8 mouse cellular contexts compared by ENCODE assay signal in genomic region chr9:65677119-65677462, GRCm38 (mm10). TPM values are rescaled to one million over a fixed set of nuclear protein-coding genes. Genes with fewer than 3 reads are reported as not detected.
DNase-seq lines count a peak whose midpoint lies in the region; ATAC-seq and TF ChIP-seq lines count a peak whose summit lies in the region.

No protein-coding gene starts in this region.

- peak overlapping the region; percentile 65 for H3K4me3 ChIP-seq in layer of hippocampus, adult 2 months
- H3K4me3 ChIP-seq in embryonic facial prominence, embryonic 11.5 days (ENCODE audit: low read depth, low read length) = peak overlapping the region; percentile 76
- H3K4me3 ChIP-seq in intestine, embryonic 15.5 days (replicated peaks) = peak overlapping the region; percentile 71
- peak overlapping the region; percentile 75 for H3K4me3 ChIP-seq in neural tube, embryonic 12.5 days

- no peak for DNase-seq in layer of hippocampus, adult 2 months (ENCODE audit: low spot score in 2 of 2)
- no peak for DNase-seq in layer of hippocampus, postnatal 14 days (ENCODE audit: low spot score in 2 of 2)
- DNase-seq in embryonic facial prominence, embryonic 11.5 days (ENCODE audit: low spot score) = no peak
- no peak for DNase-seq in gastrocnemius, postnatal 36 days
- no peak for DNase-seq in thymus, postnatal 10 days (ENCODE audit: low spot score in 2 of 2)
- DNase-seq in frontal cortex, postnatal 14 days (ENCODE audit: low spot score in 2 of 2) = no peak

- TF ChIP-seq CTCF in layer of hippocampus, adult 2 months (conservative IDR thresholded peaks at IDR 0.05) = no peak

- no peaks in the 10 kb centered on the region for H3K9me3 ChIP-seq in embryonic facial prominence, embryonic 11.5 days (replicated peaks; ENCODE audit: control insufficient read depth, low read length)
- no peaks in the 10 kb centered on the region for H3K9me3 ChIP-seq in intestine, embryonic 15.5 days
- no peaks in the 10 kb centered on the region for H3K9me3 ChIP-seq in neural tube, embryonic 12.5 days

- intact Hi-C loops in gastrocnemius, postnatal 36 days (cut with DNase I) = loop anchor here (5.0 kb wide), 1 partner anchor 150 kb away; the partner anchor contains the start of gene Zfp609

- H3K9ac ChIP-seq in embryonic facial prominence, embryonic 11.5 days (replicated peaks; ENCODE audit: low read length) = peak overlapping the region; percentile 75
- H3K9ac ChIP-seq in intestine, embryonic 15.5 days = peak overlapping the region; percentile 75
- H3K9ac ChIP-seq in neural tube, embryonic 12.5 days = peak overlapping the region; percentile 87

- ATAC-seq in embryonic facial prominence, embryonic 11.5 days (replicated peaks; ENCODE audit: insufficient number of reproducible peaks, low FRiP score, low TSS enrichment, low read depth) = no peak
- ATAC-seq in intestine, embryonic 15.5 days = no peak
- no peak for ATAC-seq in neural tube, embryonic 12.5 days (ENCODE audit: low FRiP score, low read depth)

- H3K27me3 ChIP-seq in embryonic facial prominence, embryonic 11.5 days (ENCODE audit: control insufficient read depth, insufficient read depth, low read length) = no peaks in the 10 kb centered on the region
- H3K27me3 ChIP-seq in intestine, embryonic 15.5 days (replicated peaks) = no peaks in the 10 kb centered on the region
- no peaks in the 10 kb centered on the region for H3K27me3 ChIP-seq in neural tube, embryonic 12.5 days (replicated peaks)

- H3K27ac ChIP-seq in layer of hippocampus, adult 2 months = peak overlapping the region; percentile 87
- no peak overlapping the region for H3K27ac ChIP-seq in embryonic facial prominence, embryonic 11.5 days (replicated peaks; ENCODE audit: low read depth, low read length)
- H3K27ac ChIP-seq in intestine, embryonic 15.5 days = no peak overlapping the region
- no peak overlapping the region for H3K27ac ChIP-seq in neural tube, embryonic 12.5 days

- H3K36me3 ChIP-seq in embryonic facial prominence, embryonic 11.5 days (replicated peaks; ENCODE audit: control insufficient read depth, insufficient read depth, low read depth, low read length) = no peaks in the 10 kb centered on the region
- H3K36me3 ChIP-seq in intestine, embryonic 15.5 days = no peaks in the 10 kb centered on the region
- no peaks in the 10 kb centered on the region for H3K36me3 ChIP-seq in neural tube, embryonic 12.5 days

- peak overlapping the region; percentile 78 for H3K4me2 ChIP-seq in embryonic facial prominence, embryonic 11.5 days (ENCODE audit: low read depth, low read length)
- H3K4me2 ChIP-seq in intestine, embryonic 15.5 days (replicated peaks) = peak overlapping the region; percentile 79
- H3K4me2 ChIP-seq in neural tube, embryonic 12.5 days (replicated peaks) = peak overlapping the region; percentile 91

- H3K4me1 ChIP-seq in embryonic facial prominence, embryonic 11.5 days (ENCODE audit: control insufficient read depth, insufficient read depth, low read length) = no peaks in the 10 kb centered on the region; the same call in none of the 2 replicates
- peaks cover 40% of the 10 kb centered on the region for H3K4me1 ChIP-seq in intestine, embryonic 15.5 days (replicated peaks)
- peaks cover 34% of the 10 kb centered on the region for H3K4me1 ChIP-seq in neural tube, embryonic 12.5 days

- 0% methylated on average over 3 of the region's 3 CpGs for WGBS in embryonic facial prominence, embryonic 11.5 days
- 9% methylated on average over 3 of the region's 3 CpGs for WGBS in intestine, embryonic 15.5 days
- 6% methylated on average over 3 of the region's 3 CpGs for WGBS in neural tube, embryonic 12.5 days

RNA-seq across cellular contexts. Expression of gene Oaz2, which starts 9.3 kb away (rescaled TPM):
- 100 to 1,000 TPM; 199 to 204 TPM for total RNA-seq in layer of hippocampus, adult 2 months (2021)
- total RNA-seq in layer of hippocampus, postnatal 14 days (2021) = 100 to 1,000 TPM; 213 to 221 TPM
- 213 and 232 TPM in 2 replicates for polyA plus RNA-seq in embryonic facial prominence, embryonic 11.5 days (2014; fragmentation: Nextera tagmentation; extraction: Ambion mirVana)
- polyA plus RNA-seq in intestine, embryonic 15.5 days (2015; fragmentation: Nextera tagmentation; extraction: Ambion mirVana) = 196 and 203 TPM in 2 replicates
- polyA plus RNA-seq in neural tube, embryonic 12.5 days (2016; fragmentation: Nextera tagmentation; extraction: Ambion mirVana) = 331 and 337 TPM in 2 replicates
- total RNA-seq in gastrocnemius, postnatal 36 days (2021) = 100 to 1,000 TPM; 217 to 221 TPM

RNA-seq across cellular contexts. Expression of gene Rbpms2, which starts 47.6 kb away (rescaled TPM):
- 1 to 10 TPM; 2.1 to 2.8 TPM for total RNA-seq in layer of hippocampus, adult 2 months (2021)
- total RNA-seq in layer of hippocampus, postnatal 14 days (2021) = 1 to 10 TPM; 2.1 to 2.3 TPM
- polyA plus RNA-seq in embryonic facial prominence, embryonic 11.5 days (2014; fragmentation: Nextera tagmentation; extraction: Ambion mirVana) = 20.4 and 25.8 TPM in 2 replicates
- 18.9 and 19.6 TPM in 2 replicates for polyA plus RNA-seq in intestine, embryonic 15.5 days (2015; fragmentation: Nextera tagmentation; extraction: Ambion mirVana)
- polyA plus RNA-seq in neural tube, embryonic 12.5 days (2016; fragmentation: Nextera tagmentation; extraction: Ambion mirVana) = 10.2 and 10.3 TPM in 2 replicates
- 1 to 10 TPM; 1.7 to 1.9 TPM for total RNA-seq in gastrocnemius, postnatal 36 days (2021)
